Mouse (Mus musculus): ENCODE data around the gene Dmrta2. TPM values are rescaled to one million over a fixed set of nuclear protein-coding genes. Genes with fewer than 3 reads are reported as not detected.
A peak's percentile ranks its signal among the peaks of the same experiment; 100 is the strongest.

Dmrta2 gene
- polyA plus RNA-seq, 1 experiment from 2014 or later, result 0.71 TPM

GRCm38 (mm10) chr4:109986748-109987355, 9.0 kb downstream of the Dmrta2 start:
- no peak overlapping the region for H3K4me3 ChIP-seq (ENCODE audit: low read depth, low read length)
- H3K27me3 ChIP-seq (replicated peaks; ENCODE audit: control insufficient read depth, insufficient read depth, low read length), result peaks cover 93% of the 10 kb centered on the region
- no peak for DNase-seq (ENCODE audit: low spot score)
- ATAC-seq (ENCODE audit: low read depth), result no peak
- H3K4me1 ChIP-seq (ENCODE audit: control insufficient read depth, insufficient read depth, low read length), result no peaks in the 10 kb centered on the region
- 5% methylated on average over 13 of the region's 13 CpGs for WGBS
- no peak overlapping the region for H3K27ac ChIP-seq (replicated peaks; ENCODE audit: low read depth, low read length)
- no peaks in the 10 kb centered on the region for H3K36me3 ChIP-seq (ENCODE audit: control insufficient read depth, insufficient read depth, low read length)
- no peak overlapping the region for H3K9ac ChIP-seq (ENCODE audit: low read depth, low read length)
- H3K9me3 ChIP-seq (ENCODE audit: control insufficient read depth, low read length), result no peaks in the 10 kb centered on the region
- H3K4me2 ChIP-seq (ENCODE audit: low read depth, low read length), result no peak overlapping the region

GRCm38 (mm10) chr4:109987560-109988362, 9.9 kb downstream of the Dmrta2 start:
- H3K4me2 ChIP-seq (ENCODE audit: low read depth, low read length), result no peak overlapping the region
- H3K4me1 ChIP-seq (ENCODE audit: control insufficient read depth, insufficient read depth, low read length), result no peaks in the 10 kb centered on the region
- H3K27me3 ChIP-seq (replicated peaks; ENCODE audit: control insufficient read depth, insufficient read depth, low read length), result peaks cover 93% of the 10 kb centered on the region
- no peak overlapping the region for H3K9ac ChIP-seq (ENCODE audit: low read depth, low read length)
- no peak for DNase-seq (ENCODE audit: low spot score)
- no peaks in the 10 kb centered on the region for H3K36me3 ChIP-seq (ENCODE audit: control insufficient read depth, insufficient read depth, low read length)
- no peak overlapping the region for H3K27ac ChIP-seq (replicated peaks; ENCODE audit: low read depth, low read length)
- no peak for ATAC-seq (ENCODE audit: low read depth)
- H3K4me3 ChIP-seq (ENCODE audit: low read depth, low read length), result no peak overlapping the region
- WGBS, result 5% methylated on average over 15 of the region's 20 CpGs
- no peaks in the 10 kb centered on the region for H3K9me3 ChIP-seq (ENCODE audit: control insufficient read depth, low read length)

- Histone ChIP-seq H3K4me1 (ENCODE audit: control insufficient read depth, insufficient read depth, low read length) (no peaks in the 10 kb centered on the region), H3K4me3 (ENCODE audit: low read depth, low read length) (no peak overlapping the region), H3K9ac (ENCODE audit: low read depth, low read length) (no peak overlapping the region), H3K36me3 (ENCODE audit: control insufficient read depth, insufficient read depth, low read length) (no peaks in the 10 kb centered on the region), H3K27me3 (replicated peaks; ENCODE audit: control insufficient read depth, insufficient read depth, low read length) (peaks cover 93% of the 10 kb centered on the region), H3K27ac (replicated peaks; ENCODE audit: low read depth, low read length) (no peak overlapping the region), H3K9me3 (ENCODE audit: control insufficient read depth, low read length) (no peaks in the 10 kb centered on the region), H3K4me2 (ENCODE audit: low read depth, low read length) (no peak overlapping the region)
- WGBS, result 6% methylated on average over 5 of the region's 5 CpGs
- ATAC-seq (ENCODE audit: low read depth) (no peak), DNase-seq (ENCODE audit: low spot score) (no peak)
These were observed 10.6 kb downstream of the Dmrta2 start for GRCm38 (mm10) chr4:109988411-109988810.

- WGBS, result 33% methylated on average over 6 of the region's 6 CpGs
- H3K4me1 ChIP-seq (ENCODE audit: control insufficient read depth, insufficient read depth, low read length), result no peaks in the 10 kb centered on the region
- no peak overlapping the region for H3K4me2 ChIP-seq (ENCODE audit: low read depth, low read length)
- no peak overlapping the region for H3K27ac ChIP-seq (replicated peaks; ENCODE audit: low read depth, low read length)
- H3K9ac ChIP-seq (ENCODE audit: low read depth, low read length), result no peak overlapping the region
- ATAC-seq (ENCODE audit: low read depth), result no peak
- DNase-seq (ENCODE audit: low spot score), result no peak
- peaks cover 85% of the 10 kb centered on the region for H3K27me3 ChIP-seq (replicated peaks; ENCODE audit: control insufficient read depth, insufficient read depth, low read length)
- H3K4me3 ChIP-seq (ENCODE audit: low read depth, low read length), result no peak overlapping the region
- H3K9me3 ChIP-seq (ENCODE audit: control insufficient read depth, low read length), result no peaks in the 10 kb centered on the region
- no peaks in the 10 kb centered on the region for H3K36me3 ChIP-seq (ENCODE audit: control insufficient read depth, insufficient read depth, low read length)
These were observed 11.4 kb downstream of the Dmrta2 start for GRCm38 (mm10) chr4:109989213-109989612.

GRCm38 (mm10) chr4:110006044-110006443, 28.2 kb downstream of the Dmrta2 start:
- Histone ChIP-seq H3K4me1 (ENCODE audit: control insufficient read depth, insufficient read depth, low read length) (no peaks in the 10 kb centered on the region), H3K9ac (ENCODE audit: low read depth, low read length) (no peak overlapping the region), H3K4me2 (ENCODE audit: low read depth, low read length) (no peak overlapping the region), H3K36me3 (ENCODE audit: control insufficient read depth, insufficient read depth, low read length) (no peaks in the 10 kb centered on the region), H3K4me3 (ENCODE audit: low read depth, low read length) (no peak overlapping the region), H3K9me3 (ENCODE audit: control insufficient read depth, low read length) (0 out of 2 replicates have a peak, but pooled peaks cover 3% of the 10 kb centered on the region), H3K27ac (replicated peaks; ENCODE audit: low read depth, low read length) (no peak overlapping the region), H3K27me3 (replicated peaks; ENCODE audit: control insufficient read depth, insufficient read depth, low read length) (no peaks in the 10 kb centered on the region)
- DNase-seq (ENCODE audit: low spot score), result no peak
- no peak for ATAC-seq (ENCODE audit: low read depth)
- 97% methylated on average over 1 of the region's 1 CpGs for WGBS

GRCm38 (mm10) chr4:110019145-110019544, 41.3 kb downstream of the Dmrta2 start:
- Histone ChIP-seq H3K9me3 (ENCODE audit: control insufficient read depth, low read length) (no peaks in the 10 kb centered on the region), H3K4me2 (ENCODE audit: low read depth, low read length) (no peak overlapping the region), H3K27me3 (replicated peaks; ENCODE audit: control insufficient read depth, insufficient read depth, low read length) (peaks cover 4% of the 10 kb centered on the region; the same call in 1 of the 2 replicates), H3K4me3 (ENCODE audit: low read depth, low read length) (no peak overlapping the region), H3K27ac (replicated peaks; ENCODE audit: low read depth, low read length) (no peak overlapping the region), H3K4me1 (ENCODE audit: control insufficient read depth, insufficient read depth, low read length) (no peaks in the 10 kb centered on the region), H3K9ac (ENCODE audit: low read depth, low read length) (no peak overlapping the region), H3K36me3 (ENCODE audit: control insufficient read depth, insufficient read depth, low read length) (no peaks in the 10 kb centered on the region)
- DNase-seq (ENCODE audit: low spot score), result no peak
- WGBS, result 53% methylated on average over 9 of the region's 9 CpGs
- no peak for ATAC-seq (ENCODE audit: low read depth)

- H3K4me3 ChIP-seq (ENCODE audit: low read depth, low read length), result peak overlapping the region; percentile 14; the same call in 1 of the 2 replicates
- no peaks in the 10 kb centered on the region for H3K4me1 ChIP-seq (ENCODE audit: control insufficient read depth, insufficient read depth, low read length)
- peaks cover 4% of the 10 kb centered on the region; the same call in 1 of the 2 replicates for H3K27me3 ChIP-seq (replicated peaks; ENCODE audit: control insufficient read depth, insufficient read depth, low read length)
- no peak overlapping the region for H3K9ac ChIP-seq (ENCODE audit: low read depth, low read length)
- DNase-seq (ENCODE audit: low spot score) (peak; percentile 74), ATAC-seq (ENCODE audit: low read depth) (0 out of 2 replicates have a peak, but pooled peaks have one; percentile 30)
- 9% methylated on average over 12 of the region's 12 CpGs for whole genome bisulfite sequencing
- peak overlapping the region; percentile 36; the same call in 1 of the 2 replicates for H3K4me2 ChIP-seq (ENCODE audit: low read depth, low read length)
- no peaks in the 10 kb centered on the region for H3K9me3 ChIP-seq (ENCODE audit: control insufficient read depth, low read length)
- no peak overlapping the region for H3K27ac ChIP-seq (replicated peaks; ENCODE audit: low read depth, low read length)
- no peaks in the 10 kb centered on the region for H3K36me3 ChIP-seq (ENCODE audit: control insufficient read depth, insufficient read depth, low read length)
These were observed 42.4 kb downstream of the Dmrta2 start for GRCm38 (mm10) chr4:110020255-110020654.

- ATAC-seq (ENCODE audit: low read depth), result peak; percentile 64
- no peak overlapping the region for H3K27ac ChIP-seq (replicated peaks; ENCODE audit: low read depth, low read length)
- WGBS, result 16% methylated on average over 25 of the region's 25 CpGs
- peak overlapping the region; percentile 36 for H3K4me2 ChIP-seq (ENCODE audit: low read depth, low read length)
- no peak overlapping the region for H3K4me3 ChIP-seq (ENCODE audit: low read depth, low read length)
- H3K27me3 ChIP-seq (replicated peaks; ENCODE audit: control insufficient read depth, insufficient read depth, low read length), result peaks cover 4% of the 10 kb centered on the region; the same call in 1 of the 2 replicates
- no peaks in the 10 kb centered on the region for H3K9me3 ChIP-seq (ENCODE audit: control insufficient read depth, low read length)
- peak overlapping the region; percentile 2; the same call in 1 of the 2 replicates for H3K9ac ChIP-seq (ENCODE audit: low read depth, low read length)
- peak; percentile 65 for DNase-seq (ENCODE audit: low spot score)
- H3K4me1 ChIP-seq (ENCODE audit: control insufficient read depth, insufficient read depth, low read length), result no peaks in the 10 kb centered on the region
- no peaks in the 10 kb centered on the region for H3K36me3 ChIP-seq (ENCODE audit: control insufficient read depth, insufficient read depth, low read length)
These were observed 44.2 kb downstream of the Dmrta2 start for GRCm38 (mm10) chr4:110021956-110022625.

Data from embryonic facial prominence, embryonic 14.5 days (tissue).